ENCODE assay signal across 17 mouse cellular contexts in genomic region chrX:164154594-164154993, GRCm38 (mm10). TPM values are rescaled to one million over a fixed set of nuclear protein-coding genes. Genes with fewer than 3 reads are reported as not detected.
"Had no signal": no experiment of that assay in that cellular context is flagged by ENCODE, and none has a peak within 500 bp of the region (broad histone marks: within the 10 kb centered on the region; RNA-seq: fewer than 3 reads in every experiment).

No protein-coding gene starts in this region.

- H3K9ac ChIP-seq: neural tube, embryonic 13.5 days; neural tube, embryonic 15.5 days; stomach, embryonic 15.5 days had no signal

- DNase-seq: retina, postnatal 1 day; right cerebral cortex, adult 18-20 months; right cerebral cortex, postnatal 14 days; right cerebral cortex, postnatal 25 days; right cerebral cortex, postnatal 4 days; spleen, adult 18-20 months; thymus, adult 18-20 months; thymus, adult 2 months; thymus, postnatal 14 days; thymus, postnatal 25 days; thymus, postnatal 36 days; thymus, postnatal 4 days had no signal

- H3K36me3 ChIP-seq: neural tube, embryonic 13.5 days; neural tube, embryonic 15.5 days; stomach, embryonic 15.5 days had no signal

- H3K27ac ChIP-seq: neural tube, embryonic 13.5 days; neural tube, embryonic 15.5 days; stomach, embryonic 15.5 days; stomach, postnatal 0 days had no signal

- H3K27me3 ChIP-seq: stomach, embryonic 15.5 days had no signal

- H3K4me2 ChIP-seq: neural tube, embryonic 13.5 days; neural tube, embryonic 15.5 days; stomach, embryonic 15.5 days had no signal

- H3K4me1 ChIP-seq: neural tube, embryonic 13.5 days; neural tube, embryonic 15.5 days; stomach, embryonic 15.5 days had no signal

- H3K9me3 ChIP-seq: neural tube, embryonic 13.5 days; neural tube, embryonic 15.5 days; stomach, embryonic 15.5 days had no signal

- H3K4me3 ChIP-seq: neural tube, embryonic 13.5 days; neural tube, embryonic 15.5 days; stomach, embryonic 15.5 days had no signal

RNA-seq across cellular contexts. Expression of gene Ace2, which starts 15.5 kb away (rescaled TPM):
- polyA plus RNA-seq: neural tube, embryonic 13.5 days; spleen, adult 2 months had no signal
